Mouse (Mus musculus): ENCODE measurements around the gene Dab2ip.

Gene Dab2ip

DNA sequence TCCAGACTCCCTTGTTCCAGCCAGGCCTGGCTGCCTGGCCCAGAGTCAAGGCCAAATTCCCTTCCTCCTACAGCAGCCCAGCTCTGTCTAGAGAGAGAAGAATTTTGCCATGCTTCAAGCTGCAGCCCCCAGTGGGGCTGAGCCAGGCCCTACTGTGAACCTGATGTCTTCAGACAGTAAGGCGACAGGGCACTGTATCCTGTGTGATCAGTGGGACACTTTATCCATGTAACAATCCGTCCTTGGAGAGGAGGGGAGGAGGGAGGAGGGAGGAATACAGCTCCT lies 1.4 kb downstream of the Dab2ip start:
- DNase-seq = no peak

DNA sequence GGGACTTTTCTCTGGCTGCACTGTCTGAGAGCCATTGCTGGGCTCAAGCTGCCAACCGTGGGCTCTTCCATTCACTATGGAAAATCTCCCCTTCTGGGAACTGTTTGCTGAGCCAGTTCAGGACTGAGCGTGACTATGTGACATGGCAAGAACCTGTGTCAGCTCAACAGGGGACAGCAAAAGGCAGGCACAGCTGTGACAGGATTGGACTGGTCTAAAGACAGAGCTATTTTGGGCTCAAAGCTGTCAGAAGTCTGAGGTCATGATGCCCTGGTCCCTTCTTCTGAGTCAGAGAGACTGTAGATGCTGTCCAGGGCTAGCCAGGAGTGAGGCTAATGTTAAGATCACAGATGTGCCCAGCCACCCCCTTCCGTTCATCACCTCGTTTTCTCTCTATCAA lies 5.7 kb downstream of the Dab2ip start:
- DNase-seq = no peak

DNA sequence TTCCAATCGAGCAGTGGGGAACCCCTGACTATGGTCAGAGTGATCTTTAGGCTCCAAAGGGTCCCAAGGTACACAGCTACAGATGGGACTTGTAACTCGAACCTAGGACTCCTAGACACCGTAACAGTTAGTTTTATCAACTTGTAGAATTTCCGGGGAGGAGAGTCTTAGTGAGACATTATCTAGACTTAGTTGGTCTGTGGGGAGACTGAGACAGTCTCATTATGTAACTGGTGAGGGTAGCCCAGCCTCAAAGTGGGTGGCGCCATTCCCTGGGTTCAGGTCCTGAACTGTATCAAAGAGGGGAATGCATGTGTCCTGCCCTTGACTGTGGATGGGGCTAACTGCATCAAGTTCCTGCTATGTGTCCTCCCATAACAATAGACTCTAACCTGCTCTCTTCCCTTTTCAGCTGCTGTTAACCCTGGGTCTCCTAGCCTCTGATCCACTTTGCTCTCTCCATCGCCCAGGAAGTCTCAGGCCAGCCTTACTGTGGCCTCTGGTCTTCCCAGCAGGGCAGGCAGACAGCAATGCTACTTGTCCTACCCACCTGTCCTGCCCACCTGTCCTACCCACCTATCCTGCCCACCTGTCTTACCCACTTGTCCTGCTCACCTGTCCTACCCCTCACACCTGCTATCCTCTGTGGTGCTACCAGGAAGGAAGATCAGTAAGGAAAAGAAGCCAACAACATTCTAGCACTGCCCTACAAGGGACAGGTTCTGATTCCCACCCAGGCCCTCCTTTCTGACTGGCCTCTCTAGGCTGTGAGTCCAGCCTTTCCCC lies 7.2 kb downstream of the Dab2ip start:
- no peak for DNase-seq

DNA sequence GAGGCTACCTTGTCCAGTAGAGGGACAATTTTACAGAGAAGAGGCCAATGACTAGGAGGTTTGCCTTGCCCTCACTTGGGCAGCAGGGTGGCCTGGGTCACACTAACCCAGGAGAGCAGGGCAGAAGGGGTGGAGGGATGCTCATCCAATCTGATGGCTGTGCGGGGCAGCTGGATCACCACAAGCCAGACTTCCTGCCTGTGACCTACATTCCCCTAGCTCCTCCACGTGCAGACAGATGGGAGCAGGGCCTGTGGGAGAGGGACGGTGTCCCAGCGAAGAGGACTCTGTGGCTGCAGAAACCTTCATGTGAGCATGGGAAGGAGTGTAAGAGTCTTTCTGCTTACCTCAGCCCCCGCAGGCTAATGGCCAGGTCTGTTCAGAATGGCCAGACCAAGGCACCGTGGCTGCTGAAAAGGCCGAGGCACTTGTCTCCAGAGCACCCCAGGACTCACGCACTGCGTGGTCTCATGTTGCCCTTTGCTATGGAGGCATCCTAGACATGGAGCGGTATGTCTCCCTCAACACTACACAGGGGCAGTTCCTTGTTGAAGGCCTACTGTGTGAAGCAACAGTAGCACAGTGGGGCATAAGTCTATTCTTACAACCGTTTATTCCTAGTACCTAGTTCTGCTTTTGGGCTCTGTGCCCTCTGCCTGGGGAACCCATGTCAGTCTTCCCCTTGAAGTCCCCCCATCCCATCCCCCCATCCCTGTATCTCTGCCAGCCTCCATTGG lies 9.1 kb downstream of the Dab2ip start:
- no peak for DNase-seq

DNA sequence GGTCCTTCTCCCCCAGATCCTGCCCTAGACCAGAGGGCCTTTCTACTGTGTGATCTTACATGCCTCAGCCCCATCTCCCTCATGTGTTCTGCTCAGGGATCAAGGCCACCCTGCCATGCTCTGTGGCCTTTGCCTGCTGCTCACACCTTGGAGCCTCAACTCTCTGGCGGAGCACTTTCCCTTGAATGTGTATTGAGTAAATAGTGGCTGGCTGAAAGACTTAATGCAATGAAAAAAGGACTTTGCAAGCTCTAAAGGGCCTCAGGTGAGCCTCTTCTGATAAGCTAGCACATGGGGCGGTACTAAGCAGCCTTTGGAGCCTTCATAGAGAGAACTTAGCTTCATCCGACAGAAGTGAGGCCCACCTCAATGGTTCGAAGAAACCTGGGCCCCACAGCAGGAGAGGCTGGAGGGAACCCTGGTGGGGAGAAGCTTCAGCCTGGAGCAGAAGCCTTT lies 9.7 kb downstream of the Dab2ip start:
- no peak for DNase-seq

DNA sequence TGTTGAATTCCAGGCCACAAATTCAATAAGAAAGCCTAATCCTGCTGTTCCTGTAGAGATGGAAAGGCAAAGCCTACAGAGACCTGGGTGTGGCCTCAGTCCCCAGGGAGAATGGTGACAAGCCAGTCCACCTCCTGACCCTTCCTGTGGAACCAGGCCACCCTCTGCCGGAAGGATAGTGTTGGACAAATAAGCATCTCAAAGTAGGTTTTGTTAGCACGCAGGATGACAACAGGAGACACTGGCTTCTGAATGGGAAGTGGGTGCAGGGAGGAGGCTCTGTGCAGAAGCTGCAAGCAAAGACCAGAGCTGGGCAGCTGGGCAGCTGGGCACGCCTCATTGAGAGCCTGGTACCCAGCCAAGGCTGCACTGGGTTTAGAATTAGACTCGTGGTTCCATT lies 12.7 kb downstream of the Dab2ip start:
- no peak for DNase-seq

DNA sequence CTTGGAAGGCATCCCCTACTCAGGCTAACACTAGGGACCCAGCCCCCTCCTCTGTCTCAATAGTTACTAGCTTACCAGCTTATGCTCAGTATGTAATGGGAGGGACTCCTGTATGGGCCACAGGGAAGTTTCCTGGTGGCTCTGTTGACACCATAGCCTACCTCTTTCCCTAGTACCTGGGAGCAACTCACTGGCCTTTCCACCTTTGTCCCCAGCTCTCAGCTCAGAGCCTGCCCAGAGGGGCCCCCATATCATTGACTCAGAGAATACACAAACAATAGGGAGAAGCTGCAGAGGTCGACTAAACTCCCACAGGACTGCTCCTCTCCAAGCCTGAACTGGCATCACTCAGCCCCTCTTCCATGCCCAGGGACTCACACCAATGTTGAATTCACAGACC lies 16.6 kb downstream of the Dab2ip start:
- no peak for DNase-seq

DNA sequence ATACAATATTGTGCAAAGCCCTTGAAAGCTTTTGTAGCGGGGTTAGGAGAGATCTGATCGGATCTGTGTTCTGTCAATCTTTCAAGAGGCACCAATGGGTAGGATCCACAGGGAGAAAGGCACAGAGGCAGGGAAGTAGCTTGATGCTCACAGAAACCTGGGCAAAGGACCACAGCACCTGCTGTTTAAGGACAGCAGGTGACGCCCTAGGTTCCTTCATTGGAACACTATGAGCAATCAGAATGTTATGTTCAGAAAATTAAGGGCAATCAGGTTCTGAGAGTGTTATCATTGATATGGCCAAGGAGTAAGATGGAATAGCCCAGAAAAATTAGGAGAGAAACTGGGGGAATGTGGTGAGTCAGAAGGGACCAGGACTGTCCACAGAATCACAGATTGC lies 18.6 kb downstream of the Dab2ip start:
- DNase-seq = no peak

DNA sequence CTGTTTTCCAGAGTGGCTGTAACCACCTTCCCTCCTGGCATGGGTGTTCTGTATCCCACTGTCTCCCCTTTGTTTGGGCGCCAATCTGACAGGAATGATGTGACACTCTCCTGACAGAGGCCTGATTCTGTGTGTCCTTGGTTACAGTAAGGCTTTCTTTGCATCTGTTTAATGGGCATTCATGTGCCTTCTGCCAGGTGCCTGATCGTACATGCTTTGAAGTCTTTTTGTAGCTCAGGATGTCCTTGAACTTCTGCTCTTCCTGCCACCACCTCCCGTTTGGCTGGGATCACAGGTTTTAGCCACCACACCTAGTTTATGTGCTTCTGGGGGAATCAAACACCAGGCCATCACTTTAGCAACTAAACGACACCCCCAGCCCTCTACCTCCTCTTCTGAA lies 22.0 kb downstream of the Dab2ip start:
- no peak for DNase-seq

DNA sequence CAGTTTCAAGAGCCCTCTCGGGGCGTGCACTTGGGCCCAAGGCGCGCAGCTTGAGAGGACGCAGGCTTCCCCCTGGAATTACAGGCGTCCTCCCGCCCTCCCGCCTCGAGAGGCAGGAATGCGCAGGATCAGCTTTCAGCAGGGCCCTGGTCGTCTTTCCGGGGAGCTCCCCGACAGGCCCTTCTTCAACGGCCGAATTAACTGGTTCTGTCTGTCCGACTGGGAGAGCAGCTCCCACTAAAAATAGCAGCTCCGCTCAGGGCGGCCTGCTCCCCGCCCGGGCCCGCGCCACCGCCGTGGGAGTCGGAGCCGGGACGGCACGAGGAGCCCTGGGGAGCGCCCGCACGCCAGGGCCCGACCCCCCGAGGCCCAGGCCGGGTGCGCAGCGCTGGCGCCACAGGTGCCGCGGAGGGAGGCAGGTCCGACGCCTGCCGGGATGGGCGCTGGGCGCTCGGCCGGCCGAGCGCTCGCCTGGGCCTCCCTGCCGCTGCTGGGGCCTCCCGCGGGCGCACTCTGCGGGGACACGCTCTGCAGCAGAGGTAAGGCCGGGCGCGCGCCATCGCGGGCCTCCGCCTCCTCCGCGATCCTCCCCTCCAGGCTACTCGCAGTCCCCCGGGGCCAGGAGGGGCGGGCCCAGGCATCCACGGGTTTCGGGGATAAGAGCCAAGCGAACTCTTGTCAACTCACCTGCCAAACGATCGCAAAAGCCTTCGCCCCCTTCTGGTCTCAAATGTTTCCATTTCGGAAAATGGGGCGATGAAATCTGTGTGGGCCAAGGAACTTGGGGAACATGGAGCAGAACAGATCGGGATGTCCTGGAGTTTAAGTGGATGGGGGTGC lies 23.7 kb downstream of the Dab2ip start:
- DNase-seq = no peak

DNA sequence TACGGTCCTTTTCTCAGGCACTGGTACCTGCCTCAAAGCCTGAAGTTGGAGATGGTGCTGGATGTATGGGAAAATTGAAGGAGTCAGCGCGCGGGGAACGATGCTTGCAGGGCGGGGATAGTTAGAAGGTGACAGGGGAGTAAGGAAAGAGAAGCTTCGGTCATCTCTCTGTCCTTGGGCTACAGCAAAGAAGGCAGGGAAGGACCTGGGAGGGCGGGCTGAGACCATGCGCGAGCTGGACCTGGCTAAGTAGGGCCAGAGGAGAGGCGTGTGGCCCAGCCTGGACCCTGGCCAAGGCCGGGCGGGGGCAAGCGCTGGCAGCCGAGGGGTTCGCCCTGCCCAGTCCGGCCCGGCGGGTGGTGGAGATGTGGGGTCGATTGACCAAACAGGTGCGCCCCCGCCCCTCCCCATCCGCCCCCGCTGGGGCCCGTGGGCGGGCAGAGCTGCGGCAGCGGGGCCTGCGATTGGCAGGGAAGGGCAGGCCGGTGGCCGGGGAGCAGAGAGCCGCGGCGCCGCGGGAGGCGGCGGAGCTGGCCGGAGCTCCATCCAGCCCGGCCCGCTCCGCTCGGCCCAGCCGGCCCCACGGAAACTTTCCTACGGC lies 24.4 kb downstream of the Dab2ip start:
- DNase-seq = peak; percentile 46

DNA sequence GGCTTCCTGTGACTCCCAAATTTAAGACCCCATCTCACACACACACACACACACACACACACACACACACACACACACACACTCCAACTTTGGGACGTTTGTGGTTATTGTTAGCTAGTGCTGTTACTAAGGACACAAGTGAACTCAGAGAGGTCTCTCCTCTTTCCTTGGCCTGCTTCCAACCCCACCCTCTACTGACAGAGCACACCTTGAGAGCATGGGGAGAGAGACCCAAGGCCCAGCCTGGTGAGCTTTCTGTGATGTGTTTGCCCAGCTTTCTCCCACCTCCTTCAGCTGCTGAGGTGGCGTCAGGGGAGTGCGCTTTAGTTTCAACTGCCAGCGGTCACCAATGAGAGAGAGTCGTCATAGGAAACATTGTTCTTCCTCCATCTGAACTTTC lies 25.3 kb downstream of the Dab2ip start:
- no peak for DNase-seq

DNA sequence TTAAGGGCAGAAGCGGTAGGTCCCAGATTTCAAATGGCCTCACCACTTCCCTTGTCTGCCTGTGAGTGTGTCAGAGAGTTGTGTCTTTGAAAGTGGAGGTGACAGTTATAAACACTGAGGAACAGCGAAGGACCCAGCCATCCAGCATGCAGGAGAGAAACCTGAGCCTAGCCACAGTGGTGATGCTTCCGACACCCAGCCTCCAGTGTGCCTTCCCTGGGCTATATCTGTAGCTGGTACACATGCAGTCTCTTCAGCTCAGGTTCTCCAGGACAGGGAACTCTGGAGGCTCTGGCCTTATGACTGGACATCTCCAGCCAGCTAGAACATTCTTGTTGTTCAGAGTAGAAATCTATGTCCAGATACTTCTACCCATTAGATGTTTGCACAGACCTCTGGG lies 25.9 kb downstream of the Dab2ip start:
- no peak for DNase-seq

DNA sequence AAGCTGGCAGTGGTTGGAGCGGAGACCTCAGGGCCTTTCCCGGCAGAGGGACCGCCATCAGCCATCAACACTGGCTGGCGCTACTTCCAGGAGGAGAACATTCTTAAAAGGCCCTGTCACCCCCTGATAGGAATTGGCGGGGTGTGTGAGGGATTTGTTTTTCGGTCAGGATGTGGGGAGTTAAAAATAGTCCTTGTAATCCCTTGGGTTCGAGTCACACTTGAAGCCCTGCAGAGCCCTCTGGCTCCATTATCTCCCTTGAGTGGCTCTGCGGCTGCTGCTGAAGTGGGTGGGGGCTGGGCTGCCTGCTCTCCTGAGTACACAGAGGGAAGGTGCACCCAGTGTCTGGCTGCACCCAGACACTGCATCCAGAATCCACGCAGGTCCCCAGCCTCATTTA lies 30.3 kb downstream of the Dab2ip start:
- DNase-seq = no peak

DNA sequence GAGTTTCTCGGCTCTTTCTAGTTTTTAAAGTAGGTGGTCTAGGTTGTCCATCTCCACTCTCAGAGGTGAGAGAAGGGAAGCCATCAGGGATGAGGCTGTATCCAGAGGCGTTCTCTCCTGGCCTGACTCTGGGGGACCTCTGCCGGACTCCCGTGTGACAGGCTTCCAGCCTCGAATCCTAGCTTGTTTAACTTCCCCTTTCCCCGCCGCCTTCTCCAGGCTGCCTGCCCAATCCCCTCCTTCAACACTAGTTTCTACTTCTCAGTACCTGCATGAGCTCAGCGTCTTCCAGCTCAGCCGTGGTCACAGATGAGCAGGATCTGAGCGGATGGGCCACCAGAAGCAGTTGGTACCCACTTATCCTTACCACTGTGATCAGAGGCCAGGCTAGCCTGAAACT lies 31.3 kb downstream of the Dab2ip start:
- DNase-seq = no peak

DNA sequence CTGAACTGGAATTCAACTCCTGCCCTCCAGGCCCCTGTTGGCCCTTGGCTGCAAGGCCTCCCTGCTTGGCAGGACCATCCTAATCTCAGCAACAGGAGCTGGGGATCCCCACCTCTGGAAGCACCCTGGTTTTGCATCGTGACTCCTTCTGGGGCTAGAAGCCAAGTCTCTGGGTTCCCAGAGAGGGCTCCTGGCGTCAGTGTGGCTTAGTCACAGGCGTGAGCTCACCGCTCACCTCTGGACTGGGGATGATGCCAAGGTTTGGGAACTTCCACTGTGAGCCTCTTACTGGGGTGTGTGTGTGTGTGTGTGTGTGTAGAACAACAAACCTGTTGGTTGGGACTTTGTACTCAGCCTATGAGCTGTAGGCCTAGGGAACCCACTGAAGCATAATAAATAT lies 31.7 kb downstream of the Dab2ip start:
- no peak for DNase-seq

DNA sequence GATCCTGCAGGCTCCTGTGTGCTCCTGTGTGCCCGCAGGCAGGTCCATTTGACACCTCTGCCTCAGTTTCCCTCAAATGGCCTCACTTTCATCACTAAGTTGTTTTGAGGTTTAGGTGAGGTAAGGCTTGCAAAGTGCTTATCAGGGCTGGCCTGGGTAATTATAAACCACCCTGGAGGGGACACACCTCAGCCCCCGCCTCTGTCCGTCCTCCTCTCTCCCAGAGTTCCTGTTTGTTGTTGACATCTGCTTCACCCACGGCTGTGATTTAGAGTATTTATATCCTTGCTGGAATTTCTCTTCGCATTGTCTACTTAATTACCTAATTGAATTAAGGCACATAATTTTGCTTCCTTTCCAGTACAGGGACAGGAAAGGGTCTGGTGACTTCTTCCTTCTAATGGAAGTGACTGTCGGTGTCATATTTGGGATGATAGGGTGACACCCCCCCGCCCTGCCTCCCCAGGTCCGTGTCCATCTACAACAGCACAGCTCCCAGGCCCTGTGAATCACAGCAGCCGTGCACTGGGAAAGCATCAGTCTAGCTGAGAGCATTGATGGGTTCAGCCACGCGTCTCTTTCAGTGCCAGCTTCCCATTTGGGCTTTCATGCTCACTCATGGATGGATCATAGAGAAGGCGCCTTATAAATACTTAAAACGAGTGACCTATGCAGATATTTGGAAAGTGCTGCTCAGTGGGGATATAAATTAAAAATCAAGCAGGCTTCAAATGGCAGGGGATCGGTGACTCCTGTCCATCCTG lies 34.1 kb downstream of the Dab2ip start:
- DNase-seq = no peak

DNA sequence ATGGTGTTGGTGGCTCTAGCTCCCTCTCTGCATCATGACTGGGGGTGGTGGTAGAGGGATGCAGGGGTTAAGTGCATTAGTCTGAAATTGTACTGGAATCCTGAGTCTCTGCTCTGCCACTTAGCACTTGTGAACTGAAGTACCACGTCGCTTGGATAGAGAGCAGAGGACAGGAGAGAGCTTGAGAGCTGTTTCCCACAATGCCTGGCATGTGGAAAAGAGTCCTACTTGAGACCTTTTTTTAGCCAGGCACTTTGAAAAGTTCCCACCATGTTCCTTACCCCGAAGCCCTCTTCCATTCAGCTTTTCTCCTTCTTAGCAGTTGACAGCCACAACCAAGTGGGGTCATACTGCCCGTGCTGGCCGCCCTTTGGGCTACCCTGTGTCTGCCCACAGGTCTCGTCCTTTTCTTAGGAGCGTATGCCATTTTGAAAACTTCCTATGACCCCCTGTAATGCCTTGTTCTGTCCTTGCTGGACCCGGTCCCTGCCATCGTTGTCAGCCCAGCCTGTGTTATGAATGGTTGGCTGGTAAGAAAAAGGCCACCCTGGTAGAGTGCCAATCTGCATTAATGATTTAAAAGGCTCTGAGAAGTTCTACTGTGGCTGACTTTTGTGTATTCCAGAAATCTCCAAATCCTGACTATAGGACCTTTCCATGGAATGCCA lies 34.8 kb downstream of the Dab2ip start:
- DNase-seq = no peak

DNA sequence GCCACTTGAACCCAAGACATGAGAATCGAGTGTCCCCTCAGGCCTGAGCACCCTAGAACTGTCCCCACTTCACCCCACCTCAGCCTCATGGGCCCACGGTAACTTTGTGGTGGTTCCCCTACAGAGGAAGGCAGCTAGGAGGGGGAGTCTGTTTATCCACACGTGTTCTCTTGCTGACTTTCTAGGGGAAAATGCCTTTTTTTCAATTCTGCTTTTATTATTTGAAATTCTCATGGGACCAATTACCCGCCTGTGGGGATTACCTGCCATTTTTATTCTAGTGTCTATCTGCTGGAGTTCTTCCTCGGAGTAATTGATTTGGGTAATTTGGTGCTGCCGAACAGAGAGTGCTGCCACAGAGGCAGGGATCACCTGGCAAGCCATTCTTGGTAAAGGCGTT lies 35.8 kb downstream of the Dab2ip start:
- no peak for DNase-seq

DNA sequence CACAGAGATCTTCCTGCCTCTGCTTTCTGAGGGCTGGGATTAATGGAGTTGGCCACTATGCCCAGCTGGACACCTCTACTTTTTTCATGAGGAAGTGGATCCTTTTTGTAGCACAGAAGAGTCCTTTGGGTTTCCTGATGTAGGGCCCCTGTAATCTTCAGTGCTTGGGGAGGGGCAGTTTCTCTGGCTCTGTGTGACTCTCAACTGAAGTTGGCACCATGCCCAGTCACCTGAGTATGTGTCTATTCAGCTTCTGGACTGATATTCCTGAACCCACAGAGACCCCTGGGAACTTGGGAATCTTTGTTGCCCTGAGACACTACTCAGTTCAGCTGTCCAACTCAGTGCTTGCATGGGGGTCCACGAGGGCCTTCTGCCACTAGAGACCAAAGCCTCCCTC lies 37.0 kb downstream of the Dab2ip start:
- DNase-seq = no peak

DNA sequence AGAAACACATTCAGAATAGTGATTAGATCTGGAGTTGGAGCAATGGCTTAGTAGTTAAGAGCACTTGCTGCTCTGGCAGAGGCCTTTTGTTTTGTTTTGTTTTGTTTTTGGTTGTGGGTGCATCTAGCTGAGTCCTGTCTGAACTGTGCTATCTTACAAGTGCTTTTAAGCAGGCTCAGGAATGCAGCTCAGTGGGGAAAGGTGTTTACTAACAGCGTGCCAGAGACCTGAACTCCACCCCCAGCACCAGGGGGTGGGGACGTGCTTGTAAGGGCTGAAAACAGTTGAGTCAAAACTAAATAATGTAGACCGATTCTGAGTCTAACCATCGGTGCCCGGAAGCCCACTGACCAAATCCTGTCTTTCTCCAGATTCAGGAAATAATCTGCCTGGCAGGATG lies 37.7 kb downstream of the Dab2ip start:
- DNase-seq = no peak

DNA sequence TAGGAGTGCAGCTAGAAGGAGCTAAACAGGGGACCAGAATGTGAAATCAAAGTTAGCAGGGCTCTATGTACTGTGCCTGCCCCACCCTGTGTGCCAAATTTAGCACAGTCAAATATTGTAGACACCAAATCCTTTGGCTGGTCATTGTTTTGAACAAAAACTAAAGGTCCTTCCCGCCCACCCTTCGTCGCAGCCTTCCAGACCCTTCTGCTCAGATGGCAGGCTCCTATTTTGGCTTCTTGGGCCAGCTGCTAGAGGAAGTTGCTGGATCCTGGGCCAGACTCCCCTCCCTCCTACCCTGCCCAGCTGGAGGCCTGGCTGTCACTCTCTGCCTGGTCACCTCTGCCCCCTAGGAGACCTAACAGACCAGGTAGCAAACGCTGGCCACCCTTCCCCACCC lies 38.7 kb downstream of the Dab2ip start:
- no peak for DNase-seq
